Mouse (Mus musculus) heart, postnatal 4 days (tissue): ENCODE results near the gene Cyth3. TPM values are rescaled to one million over a fixed set of nuclear protein-coding genes. Genes with fewer than 3 reads are reported as not detected.

Experiments used
- DNase-seq: peaks from one replicate; pipeline ENCODE4 v3.0.0; 2021
- total RNA-seq, 2 experiments: library from RNA; stranded (reverse); gene quantifications; 2 replicates each; pipeline ENCODE4 v1.2.3; 2021

Cyth3 gene
- total RNA-seq, 2 experiments from 2014 or later: 95.3 to 102 TPM

GRCm38 (mm10) chr5:143706822-143707200 is 84.6 kb downstream of the Cyth3 start:
- no peak for DNase-seq

- peak; percentile 78 for DNase-seq
These were observed 89.1 kb downstream of the Cyth3 start for GRCm38 (mm10) chr5:143711326-143711725.

- DNase-seq: no peak
These were observed 90.0 kb downstream of the Cyth3 start for GRCm38 (mm10) chr5:143712011-143712800.

GRCm38 (mm10) chr5:143721962-143722361 is 99.7 kb downstream of the Cyth3 start:
- no peak for DNase-seq

- DNase-seq: no peak
These were observed 108.7 kb downstream of the Cyth3 start for GRCm38 (mm10) chr5:143730915-143731314.

GRCm38 (mm10) chr5:143731483-143732112 is 109.4 kb downstream of the Cyth3 start:
- DNase-seq: peak; percentile 41

GRCm38 (mm10) chr5:143732180-143732891 is 110.1 kb downstream of the Cyth3 start, which contains the start of gene Usp42:
TSS of gene Usp42 (minus strand) at chr5:143732280.
- DNase-seq: peak; percentile 97

GRCm38 (mm10) chr5:143749630-143750208 is 127.5 kb downstream of the Cyth3 start:
- DNase-seq: no peak

- DNase-seq: no peak
These were observed 133.4 kb downstream of the Cyth3 start for GRCm38 (mm10) chr5:143755529-143756141.

- peak; percentile 89 for DNase-seq
These were observed 135.7 kb downstream of the Cyth3 start for GRCm38 (mm10) chr5:143757755-143758443.

- no peak for DNase-seq
These were observed 137.3 kb downstream of the Cyth3 start for GRCm38 (mm10) chr5:143759554-143759953.

Other genes starting within 250 kb of the Cyth3 start
- gene Kdelr2, start 218.6 kb upstream of the Cyth3 start, total RNA-seq: 100 to 1,000 TPM; 118 to 122 TPM
- 1 to 10 TPM; 8.0 to 8.7 TPM for gene Daglb, start 157.9 kb upstream of the Cyth3 start, total RNA-seq
- gene Rac1, start 94.4 kb upstream of the Cyth3 start, total RNA-seq: 100 to 1,000 TPM; 317 to 339 TPM
- 10 to 100 TPM; 14.3 to 15.3 TPM for gene Usp42, start 109.8 kb downstream of the Cyth3 start, total RNA-seq
- 10 to 100 TPM; 20.0 to 20.7 TPM for gene Eif2ak1, start 195.3 kb downstream of the Cyth3 start, total RNA-seq